In genomic region chr7:139476700-139477099, GRCm38 (mm10) we compare ENCODE assay signal across 16 mouse cellular contexts.
"Had no signal": no experiment of that assay in that cellular context is flagged by ENCODE, and none has a peak within 500 bp of the region (broad histone marks: within the 10 kb centered on the region; RNA-seq: fewer than 3 reads in every experiment).

No protein-coding gene starts in this region.

- ATAC-seq: hindbrain, postnatal 0 days; liver, embryonic 12.5 days had no signal

- DNase-seq: gastrocnemius, adult 2 months; gastrocnemius, postnatal 10 days; gastrocnemius, postnatal 25 days; heart, adult 11 months; heart, postnatal 14 days; heart, postnatal 36 days; kidney, adult 11 months; kidney, adult 2 months; kidney, adult 9 months; kidney, postnatal 14 days; kidney, postnatal 36 days; layer of hippocampus, adult 9-11 months; layer of hippocampus, postnatal 36 days; left cerebral cortex, postnatal 4 days had no signal
